Mouse (Mus musculus) ES-E14 (cell line): ENCODE data around the gene Rab5b.

ENCODE experiments used
- MAFK ChIP-seq: IDR thresholded peaks from 2 replicates; pipeline ENCODE4 v1.6.1; 2014; ENCODE audit warnings: mild to moderate bottlenecking, low read depth, low read length, inconsistent platforms; ENCODE audit not compliant: insufficient read depth
- ZC3H11A ChIP-seq: IDR thresholded peaks from 2 replicates; pipeline ENCODE4 v1.6.1; 2012; ENCODE audit warnings: low read depth, mild to moderate bottlenecking, inconsistent platforms, low read length, borderline replicate concordance

GRCm38 (mm10) chr10:128656731-128657130, 39.3 kb downstream of the Rab5b start:
- TF ChIP-seq MAFK (no peak), ZC3H11A (no peak)
